Mouse (Mus musculus): ENCODE measurements at regions not wholly inside any gene's neighbourhood (a gene's known extent, or its start where the extent isn't known, plus 50 kb on each side); places are given as distances from the start of the nearest gene placed in this dataset.

DNA sequence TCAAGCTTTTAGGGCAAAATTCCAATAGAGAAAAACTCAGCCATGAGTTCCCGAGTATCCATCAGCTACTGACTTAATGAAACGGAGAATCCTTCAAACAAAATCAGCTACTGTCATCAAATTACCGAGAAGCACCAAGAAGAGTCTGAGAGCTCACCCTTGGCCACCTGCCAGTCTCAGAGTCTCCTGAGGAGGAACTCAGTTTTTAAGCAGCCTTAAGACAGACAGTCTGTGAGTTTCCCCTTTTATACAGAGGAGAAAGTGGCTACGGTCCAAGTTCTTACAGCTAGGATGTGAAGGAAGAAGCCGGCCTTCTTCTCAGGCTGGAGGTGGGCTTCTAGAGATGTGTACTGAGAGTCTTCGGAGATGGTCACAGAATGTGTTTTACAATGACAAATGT is 262.8 kb downstream of the Diras2 start:
- no peaks in the 10 kb centered on the region for H3K36me3 ChIP-seq (ENCODE audit: control insufficient read depth, insufficient read depth, low read length)
- 23% methylated on average over 6 of the region's 6 CpGs for WGBS
- no peak overlapping the region for H3K27ac ChIP-seq (ENCODE audit: insufficient read depth, low read length)
- no peak overlapping the region for H3K4me3 ChIP-seq (ENCODE audit: extremely low read depth, insufficient read depth, insufficient read length)
- no peak for DNase-seq (ENCODE audit: low read depth in 1 of 2, low spot score in 2 of 2)
- no peaks in the 10 kb centered on the region for H3K27me3 ChIP-seq (ENCODE audit: control insufficient read depth, insufficient read depth, low read length)
- no peaks in the 10 kb centered on the region for H3K4me1 ChIP-seq (ENCODE audit: control insufficient read depth, insufficient read depth, insufficient read length)
- TF ChIP-seq CTCF (IDR thresholded peaks at IDR 0.05; ENCODE audit: extremely low read depth, insufficient read depth, insufficient read length, insufficient replicate concordance) (no peak), POLR2A (IDR thresholded peaks at IDR 0.05; ENCODE audit: low read depth, low read length) (no peak)

DNA sequence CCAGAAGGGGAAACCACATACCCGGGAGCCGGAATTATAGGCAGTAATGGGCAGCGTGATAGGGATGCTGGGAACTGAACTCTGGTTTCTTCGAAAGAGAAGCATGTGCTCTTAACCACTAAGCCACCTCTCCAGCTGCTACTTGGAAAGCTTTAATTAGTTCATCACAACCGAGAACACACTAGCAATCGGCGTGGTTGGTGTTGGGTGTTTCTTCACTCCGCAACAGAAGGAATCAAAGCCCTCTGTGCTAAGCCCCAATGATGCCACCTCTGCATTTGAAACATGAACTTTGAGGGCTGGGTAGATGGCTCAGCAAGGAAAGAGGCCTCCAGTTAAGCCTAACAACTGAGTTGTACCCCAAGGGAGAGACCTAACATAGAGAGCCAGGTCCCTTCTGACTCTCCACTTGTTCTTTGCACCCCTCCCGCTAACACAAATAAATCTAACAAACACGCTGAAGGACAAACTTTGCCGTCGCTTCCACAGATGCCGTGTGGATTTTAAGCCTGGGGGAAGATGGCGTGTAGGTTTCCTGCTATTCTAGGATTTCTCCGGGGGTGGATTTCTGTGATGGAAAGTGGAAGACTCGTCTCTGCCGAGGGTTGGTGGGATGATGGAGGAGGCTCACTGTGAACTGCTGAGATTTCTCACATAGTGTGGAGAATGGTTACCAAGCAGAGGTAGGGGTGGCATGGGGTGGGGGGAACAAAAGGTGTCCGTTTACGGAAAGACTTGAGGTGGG is 257.4 kb downstream of the Diras2 start:
- DNase-seq (ENCODE audit: low read depth in 1 of 2, low spot score in 2 of 2), result no peak
- Histone ChIP-seq H3K4me1 (ENCODE audit: control insufficient read depth, insufficient read depth, insufficient read length) (peaks cover 13% of the 10 kb centered on the region; the same call in 1 of the 2 replicates), H3K4me3 (ENCODE audit: extremely low read depth, insufficient read depth, insufficient read length) (no peak overlapping the region), H3K27me3 (ENCODE audit: control insufficient read depth, insufficient read depth, low read length) (no peaks in the 10 kb centered on the region), H3K27ac (ENCODE audit: insufficient read depth, low read length) (no peak overlapping the region), H3K36me3 (ENCODE audit: control insufficient read depth, insufficient read depth, low read length) (no peaks in the 10 kb centered on the region)
- TF ChIP-seq CTCF (IDR thresholded peaks at IDR 0.05; ENCODE audit: extremely low read depth, insufficient read depth, insufficient read length, insufficient replicate concordance), result no peak
- no peak for TF ChIP-seq POLR2A (IDR thresholded peaks at IDR 0.05; ENCODE audit: low read depth, low read length)
- WGBS, result 84% methylated on average over 19 of the region's 19 CpGs

DNA sequence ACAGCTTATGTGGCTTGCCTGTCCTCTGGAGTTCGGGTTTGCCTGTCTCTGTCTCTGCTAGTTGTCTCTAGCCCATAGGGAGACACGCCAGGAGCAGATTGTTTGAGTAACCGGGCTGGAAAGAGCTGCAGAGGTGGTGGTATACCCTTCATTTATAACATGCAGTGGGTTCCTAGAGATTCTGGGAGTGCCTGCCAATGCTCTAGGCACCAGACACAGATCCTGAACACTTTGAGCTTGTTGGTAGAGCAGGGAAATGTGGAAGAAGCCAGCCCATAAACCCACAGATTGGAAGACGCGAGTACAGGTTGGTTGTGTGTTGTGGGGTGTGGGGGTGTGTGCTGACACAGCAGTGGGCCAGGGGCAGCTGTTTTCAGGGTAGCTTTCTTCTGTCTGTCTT is 255.9 kb downstream of the Diras2 start:
- Histone ChIP-seq H3K27ac (ENCODE audit: insufficient read depth, low read length) (no peak overlapping the region), H3K4me3 (ENCODE audit: extremely low read depth, insufficient read depth, insufficient read length) (no peak overlapping the region), H3K36me3 (ENCODE audit: control insufficient read depth, insufficient read depth, low read length) (no peaks in the 10 kb centered on the region), H3K4me1 (ENCODE audit: control insufficient read depth, insufficient read depth, insufficient read length) (peaks cover 18% of the 10 kb centered on the region; the same call in 1 of the 2 replicates), H3K27me3 (ENCODE audit: control insufficient read depth, insufficient read depth, low read length) (no peaks in the 10 kb centered on the region)
- no peak for DNase-seq (ENCODE audit: low read depth in 1 of 2, low spot score in 2 of 2)
- 85% methylated on average over 5 of the region's 5 CpGs for WGBS
- TF ChIP-seq CTCF (IDR thresholded peaks at IDR 0.05; ENCODE audit: extremely low read depth, insufficient read depth, insufficient read length, insufficient replicate concordance) (no peak), POLR2A (IDR thresholded peaks at IDR 0.05; ENCODE audit: low read depth, low read length) (no peak)

DNA sequence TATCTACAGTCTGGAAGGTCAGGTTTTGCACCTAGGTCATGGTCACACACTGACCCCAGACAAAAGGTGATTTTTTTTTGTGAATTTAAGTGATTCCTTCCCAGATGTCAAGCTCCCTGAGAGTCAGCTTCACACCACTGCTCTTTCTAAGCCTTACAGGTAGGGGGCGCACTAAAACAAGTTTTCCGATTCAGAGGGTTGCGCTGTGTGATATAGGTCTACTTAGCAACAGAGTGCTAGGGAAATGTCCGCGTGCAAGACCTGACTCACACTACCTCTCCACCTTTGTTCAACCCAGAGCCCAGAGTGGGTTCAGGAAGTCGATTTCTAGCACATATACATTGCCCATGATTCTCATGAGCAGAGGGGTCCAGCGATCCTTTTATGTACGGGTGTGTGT is 255.4 kb downstream of the Diras2 start:
- Histone ChIP-seq H3K4me3 (ENCODE audit: extremely low read depth, insufficient read depth, insufficient read length) (no peak overlapping the region), H3K4me1 (ENCODE audit: control insufficient read depth, insufficient read depth, insufficient read length) (peaks cover 18% of the 10 kb centered on the region; the same call in 1 of the 2 replicates), H3K36me3 (ENCODE audit: control insufficient read depth, insufficient read depth, low read length) (no peaks in the 10 kb centered on the region), H3K27ac (ENCODE audit: insufficient read depth, low read length) (no peak overlapping the region), H3K27me3 (ENCODE audit: control insufficient read depth, insufficient read depth, low read length) (no peaks in the 10 kb centered on the region)
- 5% methylated on average over 8 of the region's 8 CpGs for WGBS
- peak; percentile 73; the same call in 1 of the 2 replicates for TF ChIP-seq CTCF (IDR thresholded peaks at IDR 0.05; ENCODE audit: extremely low read depth, insufficient read depth, insufficient read length, insufficient replicate concordance)
- TF ChIP-seq POLR2A (IDR thresholded peaks at IDR 0.05; ENCODE audit: low read depth, low read length), result no peak
- DNase-seq (ENCODE audit: low read depth in 1 of 2, low spot score in 2 of 2), result peak; percentile 61 to 65

DNA sequence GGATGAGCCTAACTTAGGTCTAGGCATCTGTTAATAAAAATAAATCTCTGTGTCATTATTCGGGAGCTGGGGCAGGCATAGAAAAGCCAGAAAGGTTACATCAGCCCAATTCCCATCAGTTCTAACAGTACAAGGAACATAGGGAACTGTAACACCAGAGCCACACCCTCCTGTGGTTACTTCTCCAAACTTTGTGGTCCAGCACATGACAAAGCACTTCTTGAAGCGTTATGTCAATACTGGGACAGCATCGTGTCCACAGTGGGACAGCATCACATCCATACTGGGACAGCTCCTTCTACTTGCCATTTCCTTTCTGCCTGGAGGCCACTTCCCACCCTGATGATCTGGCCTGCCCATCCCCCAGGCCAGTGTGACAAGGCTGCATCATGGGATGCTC is 253.9 kb downstream of the Diras2 start:
- DNase-seq (ENCODE audit: low read depth in 1 of 2, low spot score in 2 of 2), result no peak
- 21% methylated on average over 3 of the region's 3 CpGs for WGBS
- Histone ChIP-seq H3K4me3 (ENCODE audit: extremely low read depth, insufficient read depth, insufficient read length) (no peak overlapping the region), H3K4me1 (ENCODE audit: control insufficient read depth, insufficient read depth, insufficient read length) (peaks cover 18% of the 10 kb centered on the region; the same call in 1 of the 2 replicates), H3K36me3 (ENCODE audit: control insufficient read depth, insufficient read depth, low read length) (no peaks in the 10 kb centered on the region), H3K27me3 (ENCODE audit: control insufficient read depth, insufficient read depth, low read length) (no peaks in the 10 kb centered on the region), H3K27ac (ENCODE audit: insufficient read depth, low read length) (no peak overlapping the region)
- TF ChIP-seq CTCF (IDR thresholded peaks at IDR 0.05; ENCODE audit: extremely low read depth, insufficient read depth, insufficient read length, insufficient replicate concordance), result no peak
- TF ChIP-seq POLR2A (IDR thresholded peaks at IDR 0.05; ENCODE audit: low read depth, low read length), result no peak

DNA sequence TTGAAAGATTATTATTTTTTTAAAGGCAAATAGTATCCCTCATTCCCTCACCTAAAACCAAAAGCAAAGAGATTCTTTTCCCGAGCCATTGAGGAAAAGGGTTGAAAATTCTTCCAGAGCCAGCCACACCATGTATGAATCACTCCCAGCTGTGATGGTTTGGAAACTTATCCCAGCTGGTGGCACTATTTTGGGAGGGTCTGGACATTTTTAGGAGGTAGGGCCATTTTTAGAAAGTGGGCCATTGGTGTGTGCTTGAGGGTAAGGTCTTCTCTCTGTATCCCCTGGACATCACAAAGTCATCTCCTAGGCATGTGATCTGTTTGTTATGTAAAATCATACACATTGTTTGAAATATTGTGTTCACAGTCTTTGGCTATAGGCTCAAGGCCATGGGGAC is 252.2 kb downstream of the Diras2 start:
- Histone ChIP-seq H3K27ac (ENCODE audit: insufficient read depth, low read length) (peak overlapping the region; percentile 61; the same call in 1 of the 2 replicates), H3K4me1 (ENCODE audit: control insufficient read depth, insufficient read depth, insufficient read length) (peaks cover 18% of the 10 kb centered on the region; the same call in 1 of the 2 replicates), H3K27me3 (ENCODE audit: control insufficient read depth, insufficient read depth, low read length) (no peaks in the 10 kb centered on the region), H3K36me3 (ENCODE audit: control insufficient read depth, insufficient read depth, low read length) (no peaks in the 10 kb centered on the region), H3K4me3 (ENCODE audit: extremely low read depth, insufficient read depth, insufficient read length) (no peak overlapping the region)
- no peak for TF ChIP-seq CTCF (IDR thresholded peaks at IDR 0.05; ENCODE audit: extremely low read depth, insufficient read depth, insufficient read length, insufficient replicate concordance)
- TF ChIP-seq POLR2A (IDR thresholded peaks at IDR 0.05; ENCODE audit: low read depth, low read length), result no peak
- DNase-seq (ENCODE audit: low read depth in 1 of 2, low spot score in 2 of 2), result no peak
- 87% methylated on average over 1 of the region's 1 CpGs for WGBS

Measured in spleen, adult 2 months (tissue).